Mouse (Mus musculus): ENCODE results near the gene Hip1r. TPM values are rescaled to one million over a fixed set of nuclear protein-coding genes. Genes with fewer than 3 reads are reported as not detected.
A peak's percentile ranks its signal among the peaks of the same experiment; 100 is the strongest.

Hip1r gene
- polyA plus RNA-seq, 1 experiment from 2014 or later: 34.3 TPM

- H3K9ac ChIP-seq (ENCODE audit: low read depth, low read length): no peak overlapping the region
- ATAC-seq: no peak
- no peaks in the 10 kb centered on the region for H3K9me3 ChIP-seq (replicated peaks; ENCODE audit: control insufficient read depth, low read length, poor library complexity, severe bottlenecking)
- H3K4me2 ChIP-seq (ENCODE audit: low read length): no peak overlapping the region
- no peaks in the 10 kb centered on the region for H3K27me3 ChIP-seq (ENCODE audit: control insufficient read depth, insufficient read depth, low read depth, low read length)
- H3K36me3 ChIP-seq (ENCODE audit: control insufficient read depth, insufficient read depth, low read length): no peaks in the 10 kb centered on the region
- WGBS: 100% methylated on average over 2 of the region's 2 CpGs
- H3K4me3 ChIP-seq (ENCODE audit: low read depth, low read length): no peak overlapping the region
- no peaks in the 10 kb centered on the region for H3K4me1 ChIP-seq (ENCODE audit: control insufficient read depth, insufficient read depth, low read length)
- no peak overlapping the region for H3K27ac ChIP-seq (ENCODE audit: low read length)
Measured at GRCm38 (mm10) chr5:123966759-123967158, 6.7 kb upstream of the Hip1r start.

- no peak overlapping the region for H3K4me3 ChIP-seq (ENCODE audit: low read depth, low read length)
- peaks cover 3% of the 10 kb centered on the region for H3K4me1 ChIP-seq (ENCODE audit: control insufficient read depth, insufficient read depth, low read length)
- no peaks in the 10 kb centered on the region for H3K9me3 ChIP-seq (replicated peaks; ENCODE audit: control insufficient read depth, low read length, poor library complexity, severe bottlenecking)
- H3K36me3 ChIP-seq (ENCODE audit: control insufficient read depth, insufficient read depth, low read length): no peaks in the 10 kb centered on the region
- WGBS: 90% methylated on average over 5 of the region's 5 CpGs
- H3K27me3 ChIP-seq (ENCODE audit: control insufficient read depth, insufficient read depth, low read depth, low read length): no peaks in the 10 kb centered on the region
- no peak overlapping the region for H3K9ac ChIP-seq (ENCODE audit: low read depth, low read length)
- no peak for ATAC-seq
- H3K4me2 ChIP-seq (ENCODE audit: low read length): no peak overlapping the region
- H3K27ac ChIP-seq (ENCODE audit: low read length): no peak overlapping the region
Measured at GRCm38 (mm10) chr5:123968468-123968867, 5.0 kb upstream of the Hip1r start.

- Histone ChIP-seq H3K36me3 (ENCODE audit: control insufficient read depth, insufficient read depth, low read length) (no peaks in the 10 kb centered on the region), H3K9me3 (replicated peaks; ENCODE audit: control insufficient read depth, low read length, poor library complexity, severe bottlenecking) (no peaks in the 10 kb centered on the region), H3K27me3 (ENCODE audit: control insufficient read depth, insufficient read depth, low read depth, low read length) (no peaks in the 10 kb centered on the region), H3K4me2 (ENCODE audit: low read length) (no peak overlapping the region), H3K4me1 (ENCODE audit: control insufficient read depth, insufficient read depth, low read length) (peaks cover 3% of the 10 kb centered on the region), H3K4me3 (ENCODE audit: low read depth, low read length) (no peak overlapping the region), H3K9ac (ENCODE audit: low read depth, low read length) (no peak overlapping the region), H3K27ac (ENCODE audit: low read length) (no peak overlapping the region)
- 74% methylated on average over 8 of the region's 8 CpGs for WGBS
- no peak for ATAC-seq
Measured at GRCm38 (mm10) chr5:123969216-123969615, 4.2 kb upstream of the Hip1r start.

GRCm38 (mm10) chr5:123970576-123970975, 2.9 kb upstream of the Hip1r start:
- no peak overlapping the region for H3K4me3 ChIP-seq (ENCODE audit: low read depth, low read length)

GRCm38 (mm10) chr5:123972453-123972852, 975 bp upstream of the Hip1r start:
- 51% methylated on average over 6 of the region's 6 CpGs for WGBS
- no peaks in the 10 kb centered on the region for H3K36me3 ChIP-seq (ENCODE audit: control insufficient read depth, insufficient read depth, low read length)
- H3K9ac ChIP-seq (ENCODE audit: low read depth, low read length): no peak overlapping the region
- H3K9me3 ChIP-seq (replicated peaks; ENCODE audit: control insufficient read depth, low read length, poor library complexity, severe bottlenecking): no peaks in the 10 kb centered on the region
- no peak overlapping the region for H3K27ac ChIP-seq (ENCODE audit: low read length)
- ATAC-seq: no peak
- H3K4me2 ChIP-seq (ENCODE audit: low read length): no peak overlapping the region
- H3K27me3 ChIP-seq (ENCODE audit: control insufficient read depth, insufficient read depth, low read depth, low read length): no peaks in the 10 kb centered on the region
- H3K4me3 ChIP-seq (ENCODE audit: low read depth, low read length): no peak overlapping the region
- peaks cover 13% of the 10 kb centered on the region for H3K4me1 ChIP-seq (ENCODE audit: control insufficient read depth, insufficient read depth, low read length)

More at GRCm38 (mm10) chr5:123970576-123970975, 2.9 kb upstream of the Hip1r start:
- Histone ChIP-seq H3K4me1 (ENCODE audit: control insufficient read depth, insufficient read depth, low read length) (peaks cover 13% of the 10 kb centered on the region), H3K36me3 (ENCODE audit: control insufficient read depth, insufficient read depth, low read length) (no peaks in the 10 kb centered on the region), H3K27ac (ENCODE audit: low read length) (no peak overlapping the region), H3K9me3 (replicated peaks; ENCODE audit: control insufficient read depth, low read length, poor library complexity, severe bottlenecking) (no peaks in the 10 kb centered on the region), H3K9ac (ENCODE audit: low read depth, low read length) (no peak overlapping the region), H3K27me3 (ENCODE audit: control insufficient read depth, insufficient read depth, low read depth, low read length) (no peaks in the 10 kb centered on the region), H3K4me2 (ENCODE audit: low read length) (no peak overlapping the region)
- 85% methylated on average over 4 of the region's 4 CpGs for WGBS
- no peak for ATAC-seq

GRCm38 (mm10) chr5:123974179-123974485, 704 bp downstream of the Hip1r start:
- no peak overlapping the region for H3K27ac ChIP-seq (ENCODE audit: low read length)

GRCm38 (mm10) chr5:123974616-123975111, 1.2 kb downstream of the Hip1r start:
- Histone ChIP-seq H3K36me3 (ENCODE audit: control insufficient read depth, insufficient read depth, low read length) (no peaks in the 10 kb centered on the region), H3K9ac (ENCODE audit: low read depth, low read length) (peak overlapping the region; percentile 89), H3K4me1 (ENCODE audit: control insufficient read depth, insufficient read depth, low read length) (peaks cover 13% of the 10 kb centered on the region), H3K4me3 (ENCODE audit: low read depth, low read length) (peak overlapping the region; percentile 80), H3K27ac (ENCODE audit: low read length) (no peak overlapping the region), H3K4me2 (ENCODE audit: low read length) (peak overlapping the region; percentile 86), H3K27me3 (ENCODE audit: control insufficient read depth, insufficient read depth, low read depth, low read length) (no peaks in the 10 kb centered on the region), H3K9me3 (replicated peaks; ENCODE audit: control insufficient read depth, low read length, poor library complexity, severe bottlenecking) (no peaks in the 10 kb centered on the region)
- WGBS: 22% methylated on average over 11 of the region's 11 CpGs
- no peak for ATAC-seq

More at GRCm38 (mm10) chr5:123974179-123974485, 704 bp downstream of the Hip1r start:
- 0 out of 2 replicates have a peak, but pooled peaks have one; percentile 25 for ATAC-seq
- Histone ChIP-seq H3K36me3 (ENCODE audit: control insufficient read depth, insufficient read depth, low read length) (no peaks in the 10 kb centered on the region), H3K9me3 (replicated peaks; ENCODE audit: control insufficient read depth, low read length, poor library complexity, severe bottlenecking) (no peaks in the 10 kb centered on the region), H3K4me3 (ENCODE audit: low read depth, low read length) (peak overlapping the region; percentile 80), H3K4me1 (ENCODE audit: control insufficient read depth, insufficient read depth, low read length) (peaks cover 13% of the 10 kb centered on the region), H3K4me2 (ENCODE audit: low read length) (peak overlapping the region; percentile 86), H3K9ac (ENCODE audit: low read depth, low read length) (peak overlapping the region; percentile 89), H3K27me3 (ENCODE audit: control insufficient read depth, insufficient read depth, low read depth, low read length) (no peaks in the 10 kb centered on the region)
- WGBS: under 1% methylated on average over 14 of the region's 14 CpGs

GRCm38 (mm10) chr5:123975668-123976180, 2.3 kb downstream of the Hip1r start:
- no peaks in the 10 kb centered on the region for H3K36me3 ChIP-seq (ENCODE audit: control insufficient read depth, insufficient read depth, low read length)
- H3K4me3 ChIP-seq (ENCODE audit: low read depth, low read length): no peak overlapping the region
- H3K9me3 ChIP-seq (replicated peaks; ENCODE audit: control insufficient read depth, low read length, poor library complexity, severe bottlenecking): no peaks in the 10 kb centered on the region
- peaks cover 13% of the 10 kb centered on the region for H3K4me1 ChIP-seq (ENCODE audit: control insufficient read depth, insufficient read depth, low read length)
- no peak overlapping the region for H3K9ac ChIP-seq (ENCODE audit: low read depth, low read length)
- no peak overlapping the region for H3K27ac ChIP-seq (ENCODE audit: low read length)
- ATAC-seq: no peak
- WGBS: 74% methylated on average over 6 of the region's 6 CpGs
- no peak overlapping the region for H3K4me2 ChIP-seq (ENCODE audit: low read length)
- no peaks in the 10 kb centered on the region for H3K27me3 ChIP-seq (ENCODE audit: control insufficient read depth, insufficient read depth, low read depth, low read length)

GRCm38 (mm10) chr5:123977231-123977630, 3.8 kb downstream of the Hip1r start:
- H3K4me3 ChIP-seq (ENCODE audit: low read depth, low read length): no peak overlapping the region
- 69% methylated on average over 3 of the region's 3 CpGs for WGBS
- no peak overlapping the region for H3K27ac ChIP-seq (ENCODE audit: low read length)
- no peaks in the 10 kb centered on the region for H3K27me3 ChIP-seq (ENCODE audit: control insufficient read depth, insufficient read depth, low read depth, low read length)
- H3K9ac ChIP-seq (ENCODE audit: low read depth, low read length): no peak overlapping the region
- H3K36me3 ChIP-seq (ENCODE audit: control insufficient read depth, insufficient read depth, low read length): no peaks in the 10 kb centered on the region
- ATAC-seq: no peak
- H3K4me1 ChIP-seq (ENCODE audit: control insufficient read depth, insufficient read depth, low read length): peaks cover 13% of the 10 kb centered on the region
- no peak overlapping the region for H3K4me2 ChIP-seq (ENCODE audit: low read length)
- H3K9me3 ChIP-seq (replicated peaks; ENCODE audit: control insufficient read depth, low read length, poor library complexity, severe bottlenecking): no peaks in the 10 kb centered on the region
